Mouse (Mus musculus): ENCODE results near the gene Lcmt2. TPM values are rescaled to one million over a fixed set of nuclear protein-coding genes. Genes with fewer than 3 reads are reported as not detected.

The Lcmt2 gene
- polyA plus RNA-seq, 1 experiment from 2014 or later: 14.3 TPM

DNA sequence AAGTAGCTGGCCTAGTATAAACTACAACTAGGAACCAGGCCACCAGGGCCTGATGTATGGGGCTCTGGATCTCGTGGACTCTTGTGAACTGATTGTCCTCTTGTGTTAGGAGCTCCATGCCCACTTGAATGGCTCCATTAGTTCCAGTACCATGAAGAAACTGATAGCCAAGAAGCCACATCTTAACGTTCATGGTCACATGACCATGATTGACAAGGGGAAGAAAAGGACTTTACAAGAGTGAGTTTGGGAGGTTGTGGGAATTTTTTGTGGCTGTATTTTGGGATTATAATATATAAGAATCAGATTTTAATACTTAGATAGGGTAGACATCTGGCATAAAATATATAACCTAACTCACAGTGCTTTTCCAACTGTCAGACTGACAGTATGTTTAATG is 2.0 kb upstream of the Lcmt2 start:
- H3K27ac ChIP-seq (ENCODE audit: low read depth, low read length): no peak overlapping the region
- no peak for TF ChIP-seq CTCF (IDR thresholded peaks at IDR 0.05; ENCODE audit: low read depth)
- H3K9ac ChIP-seq (ENCODE audit: low read depth, low read length): no peak overlapping the region
- H3K9me3 ChIP-seq (ENCODE audit: control insufficient read depth): no peaks in the 10 kb centered on the region
- WGBS: 72% methylated on average over 2 of the region's 2 CpGs
- H3K27me3 ChIP-seq (replicated peaks; ENCODE audit: control insufficient read depth, insufficient read depth, low read length): no peaks in the 10 kb centered on the region
- H3K4me3 ChIP-seq (ENCODE audit: low read depth, low read length): no peak overlapping the region
- H3K4me1 ChIP-seq (replicated peaks; ENCODE audit: control insufficient read depth, insufficient read depth, low read length): no peaks in the 10 kb centered on the region
- H3K4me2 ChIP-seq (replicated peaks; ENCODE audit: low read depth): no peak overlapping the region
- no peak for ATAC-seq
- peaks cover 16% of the 10 kb centered on the region; the same call in 1 of the 2 replicates for H3K36me3 ChIP-seq (ENCODE audit: control insufficient read depth, insufficient read depth)

DNA sequence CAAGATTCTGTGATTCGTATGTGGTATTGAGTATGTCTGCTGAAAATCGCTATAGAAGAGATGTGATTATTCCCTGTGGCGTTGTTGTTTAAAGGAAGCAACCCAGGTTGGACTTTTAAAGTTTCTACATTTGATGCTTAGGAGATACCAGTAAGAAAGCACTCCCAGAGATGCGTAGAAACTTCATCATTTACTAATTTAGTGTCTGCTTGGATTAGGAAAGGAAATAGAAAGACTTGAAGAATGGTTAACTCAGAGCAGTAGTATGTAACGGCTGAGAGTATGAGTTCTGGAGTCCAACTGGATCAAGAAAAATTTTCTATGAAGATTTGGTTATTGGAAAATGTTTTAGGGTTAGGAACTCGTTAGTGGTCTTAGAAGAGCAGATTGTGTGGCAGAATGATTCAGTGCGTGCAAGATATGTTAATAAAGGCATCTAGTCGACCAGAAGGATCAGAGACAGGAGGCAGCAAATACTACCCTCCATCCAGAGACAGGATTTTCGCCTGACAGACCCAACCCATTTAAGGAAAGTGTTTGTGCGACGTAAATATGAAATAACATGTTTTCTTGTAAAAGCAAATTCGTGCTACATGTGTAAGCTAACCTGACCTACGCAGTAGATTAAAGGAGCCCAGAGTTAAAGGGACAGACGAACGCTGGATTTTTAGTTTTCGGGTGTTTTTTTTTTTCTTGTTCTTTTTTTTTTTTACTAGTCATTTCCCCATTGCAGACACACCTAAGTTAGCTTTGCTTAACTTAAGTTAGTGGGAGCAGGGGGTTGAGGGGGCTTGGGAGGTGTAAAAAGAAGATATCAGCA is 973 bp upstream of the Lcmt2 start:
- H3K27me3 ChIP-seq (replicated peaks; ENCODE audit: control insufficient read depth, insufficient read depth, low read length): no peaks in the 10 kb centered on the region
- H3K4me1 ChIP-seq (replicated peaks; ENCODE audit: control insufficient read depth, insufficient read depth, low read length): no peaks in the 10 kb centered on the region
- ATAC-seq: no peak
- 71% methylated on average over 16 of the region's 16 CpGs for WGBS
- H3K36me3 ChIP-seq (ENCODE audit: control insufficient read depth, insufficient read depth): peaks cover 8% of the 10 kb centered on the region; the same call in 1 of the 2 replicates
- no peak overlapping the region for H3K27ac ChIP-seq (ENCODE audit: low read depth, low read length)
- H3K4me3 ChIP-seq (ENCODE audit: low read depth, low read length): peak overlapping the region; percentile 81
- no peaks in the 10 kb centered on the region for H3K9me3 ChIP-seq (ENCODE audit: control insufficient read depth)
- peak overlapping the region; percentile 94 for H3K4me2 ChIP-seq (replicated peaks; ENCODE audit: low read depth)
- peak overlapping the region; percentile 86 for H3K9ac ChIP-seq (ENCODE audit: low read depth, low read length)
- TF ChIP-seq CTCF (IDR thresholded peaks at IDR 0.05; ENCODE audit: low read depth): no peak

DNA sequence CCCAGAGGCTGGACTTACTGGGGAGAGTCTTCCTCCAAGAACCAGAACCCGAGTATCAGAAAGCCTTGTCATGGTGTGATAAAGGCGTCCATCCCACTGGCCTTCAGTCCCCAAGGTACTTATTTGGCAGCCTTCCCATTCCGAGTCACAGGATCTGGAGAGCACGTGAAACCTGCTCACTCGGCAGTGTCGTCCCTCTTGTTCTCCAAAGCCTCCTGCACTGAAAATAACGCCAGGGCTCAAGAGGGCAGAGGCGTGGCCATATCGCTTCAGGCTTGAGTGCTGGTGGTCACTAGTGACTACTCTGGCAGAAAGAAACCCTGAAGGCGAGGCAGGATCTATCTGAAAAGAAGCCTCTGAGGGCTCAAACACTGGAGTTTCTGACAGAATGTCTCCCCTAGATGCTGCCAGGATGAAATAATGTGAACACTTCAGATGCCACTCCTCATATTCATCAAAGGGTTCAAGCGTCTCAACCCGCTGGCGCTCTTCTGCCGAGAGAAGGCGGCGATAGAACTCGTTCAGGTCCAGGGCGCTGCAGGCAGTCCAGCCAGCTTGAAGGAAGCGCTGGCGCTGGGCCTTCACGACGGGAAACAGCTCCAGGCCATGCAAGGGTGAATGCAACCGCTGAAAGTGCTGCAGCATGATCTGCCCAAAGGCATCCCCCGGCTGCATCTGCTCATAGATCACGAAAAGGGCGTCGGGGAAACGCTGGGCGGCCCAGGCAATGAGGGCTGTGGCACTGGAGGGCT is 1.0 kb downstream of the Lcmt2 start:
- peak; percentile 4; the same call in 1 of the 2 replicates for TF ChIP-seq CTCF (IDR thresholded peaks at IDR 0.05; ENCODE audit: low read depth)
- peak overlapping the region; percentile 81 for H3K4me3 ChIP-seq (ENCODE audit: low read depth, low read length)
- peak overlapping the region; percentile 94 for H3K4me2 ChIP-seq (replicated peaks; ENCODE audit: low read depth)
- H3K9ac ChIP-seq (ENCODE audit: low read depth, low read length): peak overlapping the region; percentile 86
- H3K4me1 ChIP-seq (replicated peaks; ENCODE audit: control insufficient read depth, insufficient read depth, low read length): no peaks in the 10 kb centered on the region
- H3K9me3 ChIP-seq (ENCODE audit: control insufficient read depth): no peaks in the 10 kb centered on the region
- ATAC-seq: peak; percentile 25
- no peaks in the 10 kb centered on the region for H3K27me3 ChIP-seq (replicated peaks; ENCODE audit: control insufficient read depth, insufficient read depth, low read length)
- 0 out of 2 replicates have a peak, but pooled peaks cover 7% of the 10 kb centered on the region for H3K36me3 ChIP-seq (ENCODE audit: control insufficient read depth, insufficient read depth)
- H3K27ac ChIP-seq (ENCODE audit: low read depth, low read length): peak overlapping the region; percentile 95
- 27% methylated on average over 29 of the region's 29 CpGs for WGBS

DNA sequence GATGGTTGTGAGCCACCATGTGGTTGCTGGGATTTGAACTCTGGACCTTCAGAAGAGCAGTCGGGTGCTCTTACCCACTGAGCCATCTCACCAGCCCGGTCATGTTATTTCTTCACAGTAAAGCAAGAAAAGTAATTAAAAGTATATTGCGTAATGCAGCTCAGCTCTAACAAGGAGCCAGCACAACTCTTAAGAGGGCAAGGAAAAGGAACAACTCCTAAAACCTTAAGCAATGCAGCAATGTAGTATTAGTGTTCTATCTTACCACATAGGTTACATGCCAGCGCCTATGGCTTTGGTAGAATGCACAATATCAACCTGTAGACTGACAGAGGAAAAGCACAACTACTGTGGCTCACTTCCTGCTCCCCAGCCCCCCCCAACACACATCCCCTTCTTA is 3.1 kb downstream of the Lcmt2 start:
- WGBS: 61% methylated on average over 4 of the region's 4 CpGs
- Histone ChIP-seq H3K27ac (ENCODE audit: low read depth, low read length) (no peak overlapping the region), H3K4me2 (replicated peaks; ENCODE audit: low read depth) (peak overlapping the region; percentile 94)

DNA sequence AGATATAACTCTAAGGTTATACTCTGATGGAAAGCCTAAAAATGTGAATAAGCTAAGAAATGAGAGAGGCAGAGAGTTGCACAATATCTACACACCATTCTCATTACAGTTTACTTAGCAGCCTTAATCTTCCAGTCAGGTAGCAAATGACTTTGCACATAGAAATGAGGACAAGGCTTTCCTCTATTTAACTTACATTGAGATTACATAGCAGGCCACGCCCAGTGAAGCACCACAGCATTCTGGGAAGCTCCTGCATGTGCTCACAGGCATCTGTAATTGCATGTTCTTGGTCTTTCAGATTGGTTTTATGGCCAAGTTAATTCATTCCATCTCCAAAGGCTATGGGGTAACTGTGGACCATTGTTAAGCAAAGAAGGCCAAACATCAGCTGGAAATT is 7.6 kb downstream of the Lcmt2 start:
- no peak overlapping the region for H3K9ac ChIP-seq (ENCODE audit: low read depth, low read length)
- H3K4me1 ChIP-seq (replicated peaks; ENCODE audit: control insufficient read depth, insufficient read depth, low read length): no peaks in the 10 kb centered on the region
- WGBS: 66% methylated on average over 1 of the region's 1 CpGs
- H3K4me3 ChIP-seq (ENCODE audit: low read depth, low read length): no peak overlapping the region
- no peaks in the 10 kb centered on the region for H3K36me3 ChIP-seq (ENCODE audit: control insufficient read depth, insufficient read depth)
- no peaks in the 10 kb centered on the region for H3K27me3 ChIP-seq (replicated peaks; ENCODE audit: control insufficient read depth, insufficient read depth, low read length)
- no peak for TF ChIP-seq CTCF (IDR thresholded peaks at IDR 0.05; ENCODE audit: low read depth)
- no peak overlapping the region for H3K4me2 ChIP-seq (replicated peaks; ENCODE audit: low read depth)
- ATAC-seq: no peak
- H3K9me3 ChIP-seq (ENCODE audit: control insufficient read depth): no peaks in the 10 kb centered on the region
- H3K27ac ChIP-seq (ENCODE audit: low read depth, low read length): no peak overlapping the region

More for the DNA sequence above, 3.1 kb downstream of the Lcmt2 start:
- TF ChIP-seq CTCF (IDR thresholded peaks at IDR 0.05; ENCODE audit: low read depth): no peak
- H3K9ac ChIP-seq (ENCODE audit: low read depth, low read length): no peak overlapping the region
- ATAC-seq: no peak
- no peaks in the 10 kb centered on the region for H3K4me1 ChIP-seq (replicated peaks; ENCODE audit: control insufficient read depth, insufficient read depth, low read length)
- no peaks in the 10 kb centered on the region for H3K27me3 ChIP-seq (replicated peaks; ENCODE audit: control insufficient read depth, insufficient read depth, low read length)
- H3K4me3 ChIP-seq (ENCODE audit: low read depth, low read length): no peak overlapping the region
- no peaks in the 10 kb centered on the region for H3K36me3 ChIP-seq (ENCODE audit: control insufficient read depth, insufficient read depth)
- no peaks in the 10 kb centered on the region for H3K9me3 ChIP-seq (ENCODE audit: control insufficient read depth)

DNA sequence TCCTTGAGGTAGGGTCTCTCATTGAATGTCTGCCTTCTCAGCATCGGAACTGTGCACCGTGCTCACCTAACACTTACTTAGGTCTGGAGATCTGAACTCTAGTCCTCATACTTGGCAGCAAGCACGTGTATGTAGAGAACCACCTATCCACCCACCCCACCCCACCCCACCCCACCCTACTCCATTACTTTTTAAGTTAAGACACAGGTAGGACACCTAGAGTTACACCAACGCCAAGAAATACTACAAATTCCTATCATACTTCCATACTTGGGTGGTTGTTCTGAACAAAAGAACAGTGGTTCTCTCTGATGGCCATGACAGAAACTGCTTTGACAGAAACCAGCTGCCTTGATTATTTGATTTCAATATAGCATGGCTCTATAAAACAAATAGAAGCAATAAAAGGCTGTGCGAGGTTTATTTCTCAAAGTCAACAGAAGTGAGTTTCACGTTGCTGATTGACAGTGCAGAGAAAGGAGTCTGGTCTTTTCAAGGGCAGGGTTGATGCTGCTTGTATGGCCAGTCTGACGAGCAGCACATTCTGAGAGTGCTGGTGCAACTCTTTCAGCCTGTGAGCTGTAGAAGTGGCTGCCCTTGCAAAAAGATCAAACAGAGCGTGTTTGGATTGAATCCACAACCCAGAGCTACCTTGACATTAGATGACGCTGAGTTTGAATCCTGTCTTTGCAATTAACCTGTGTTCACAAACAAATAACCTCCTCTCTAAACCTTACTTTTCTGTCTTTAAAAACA is 11.4 kb downstream of the Lcmt2 start:
- Histone ChIP-seq H3K4me2 (replicated peaks; ENCODE audit: low read depth) (no peak overlapping the region), H3K4me1 (replicated peaks; ENCODE audit: control insufficient read depth, insufficient read depth, low read length) (no peaks in the 10 kb centered on the region), H3K4me3 (ENCODE audit: low read depth, low read length) (no peak overlapping the region), H3K36me3 (ENCODE audit: control insufficient read depth, insufficient read depth) (no peaks in the 10 kb centered on the region), H3K27me3 (replicated peaks; ENCODE audit: control insufficient read depth, insufficient read depth, low read length) (no peaks in the 10 kb centered on the region), H3K27ac (ENCODE audit: low read depth, low read length) (no peak overlapping the region), H3K9me3 (ENCODE audit: control insufficient read depth) (no peaks in the 10 kb centered on the region), H3K9ac (ENCODE audit: low read depth, low read length) (no peak overlapping the region)
- TF ChIP-seq CTCF (IDR thresholded peaks at IDR 0.05; ENCODE audit: low read depth): no peak
- ATAC-seq: no peak
- WGBS: 51% methylated on average over 9 of the region's 9 CpGs
